Mouse (Mus musculus) forelimb bud, embryonic 11.5 days (tissue): ENCODE data around the gene Gpr153.

Source experiments
- DNase-seq: peaks from one replicate; pipeline ENCODE4 v3.0.0-alpha.2; 2012; ENCODE audit warnings: low read depth, low spot score

Gpr153 gene

GRCm38 (mm10) chr4:152287317-152288120, 13.5 kb downstream of the Gpr153 start:
- DNase-seq = no peak

- no peak for DNase-seq
Measured at GRCm38 (mm10) chr4:152288398-152288945, 14.4 kb downstream of the Gpr153 start.

GRCm38 (mm10) chr4:152290385-152290784, 16.4 kb downstream of the Gpr153 start:
- no peak for DNase-seq

- no peak for DNase-seq
Measured at GRCm38 (mm10) chr4:152290991-152291390, 17.0 kb downstream of the Gpr153 start.

- no peak for DNase-seq
Measured at GRCm38 (mm10) chr4:152291562-152291961, 17.5 kb downstream of the Gpr153 start, which contains the start of gene Hes3. TSS of gene Hes3 (minus strand) at chr4:152291662.

GRCm38 (mm10) chr4:152292102-152292765, 18.2 kb downstream of the Gpr153 start:
- DNase-seq = no peak

- DNase-seq = no peak
Measured at GRCm38 (mm10) chr4:152294188-152294929, 20.3 kb downstream of the Gpr153 start.

- no peak for DNase-seq
Measured at GRCm38 (mm10) chr4:152295916-152296315, 21.9 kb downstream of the Gpr153 start.

- DNase-seq = no peak
Measured at GRCm38 (mm10) chr4:152296371-152296770, 22.3 kb downstream of the Gpr153 start.

- DNase-seq = peak; percentile 98
Measured at GRCm38 (mm10) chr4:152296874-152297861, 23.1 kb downstream of the Gpr153 start, which contains the start of gene Icmt. TSS of gene Icmt (plus strand) at chr4:152297227.

- no peak for DNase-seq
Measured at GRCm38 (mm10) chr4:152298836-152299235, 24.8 kb downstream of the Gpr153 start.

GRCm38 (mm10) chr4:152300375-152300774, 26.3 kb downstream of the Gpr153 start:
- no peak for DNase-seq

- DNase-seq = no peak
Measured at GRCm38 (mm10) chr4:152302012-152302411, 28.0 kb downstream of the Gpr153 start.

GRCm38 (mm10) chr4:152303172-152303571, 29.1 kb downstream of the Gpr153 start:
- DNase-seq = no peak

- no peak for DNase-seq
Measured at GRCm38 (mm10) chr4:152304685-152305084, 30.7 kb downstream of the Gpr153 start.

GRCm38 (mm10) chr4:152305991-152306390, 32.0 kb downstream of the Gpr153 start:
- no peak for DNase-seq

GRCm38 (mm10) chr4:152307542-152307941, 33.5 kb downstream of the Gpr153 start:
- no peak for DNase-seq

- DNase-seq = no peak
Measured at GRCm38 (mm10) chr4:152312186-152312585, 38.2 kb downstream of the Gpr153 start.

GRCm38 (mm10) chr4:152313211-152313632, 39.2 kb downstream of the Gpr153 start:
- DNase-seq = no peak

- DNase-seq = no peak
Measured at GRCm38 (mm10) chr4:152313934-152314333, 39.9 kb downstream of the Gpr153 start.
